Mouse (Mus musculus) intestine, postnatal 0 days (tissue): Measurements from ENCODE around the gene Fndc3a. TPM values are rescaled to one million over a fixed set of nuclear protein-coding genes. Genes with fewer than 3 reads are reported as not detected.
A peak's percentile ranks its signal among the peaks of the same experiment; 100 is the strongest.

Source experiments
- ATAC-seq: fragments of 200-750 bp; cut with Nextera tagmentation; 2 replicates; pipeline ENCODE4 v1.8.0; 2017; ENCODE audit warnings: mild to moderate bottlenecking, moderate TSS enrichment, moderate library complexity
- H3K27ac ChIP-seq: fragments of 300-500 bp; sonication (generic); 2 replicates; pipeline ENCODE4 v1.5.1; 2014; ENCODE audit warnings: mild to moderate bottlenecking, low read depth, low read length, moderate library complexity
- H3K27me3 ChIP-seq: fragments of 300-500 bp; sonication (generic); replicated peaks from 2 replicates; pipeline ENCODE4 v1.6.1; 2014; ENCODE audit warnings: low read length, mixed read lengths; ENCODE audit not compliant: control insufficient read depth, insufficient read depth
- H3K36me3 ChIP-seq: fragments of 300-500 bp; sonication (generic); 2 replicates; pipeline ENCODE4 v1.6.1; 2014; ENCODE audit warnings: mild to moderate bottlenecking, moderate library complexity; ENCODE audit not compliant: control insufficient read depth, insufficient read depth
- H3K4me1 ChIP-seq: fragments of 300-500 bp; sonication (generic); replicated peaks from 2 replicates; pipeline ENCODE4 v1.6.1; 2014; ENCODE audit warnings: antibody characterized with exemption, low read length, mixed read lengths; ENCODE audit not compliant: control insufficient read depth, insufficient read depth
- H3K4me2 ChIP-seq: fragments of 300-500 bp; sonication (generic); replicated peaks from 2 replicates; pipeline ENCODE4 v1.6.1; 2014; ENCODE audit warnings: low read depth, mild to moderate bottlenecking, moderate library complexity
- H3K4me3 ChIP-seq: fragments of 300-500 bp; sonication (generic); 2 replicates; pipeline ENCODE4 v1.5.1; 2014; ENCODE audit warnings: low read depth, low read length
- H3K9ac ChIP-seq: fragments of 300-500 bp; sonication (generic); 2 replicates; pipeline ENCODE4 v1.6.1; 2014; ENCODE audit warnings: mild to moderate bottlenecking, low read depth, low read length
- H3K9me3 ChIP-seq: fragments of 300-500 bp; sonication (generic); 2 replicates; pipeline ENCODE4 v1.6.1; 2016; ENCODE audit warnings: mixed run types; ENCODE audit not compliant: control insufficient read depth
- CTCF ChIP-seq: sonication (generic); IDR thresholded peaks from 2 replicates; pipeline ENCODE4 v1.5.1; 2016; ENCODE audit warnings: low read depth, mild to moderate bottlenecking, control low read depth, antibody characterized with exemption, moderate library complexity
- WGBS: fragments of 180-500 bp; shearing (Covaris S2); extraction: QIAGEN DNeasy Blood & Tissue Kit; methylation state at CpG from one replicate; pipeline ENCODE4 v1.1.7; 2014; 5-methylcytosine and 5-hydroxymethylcytosine counted together
- polyA plus RNA-seq: library from polyadenylated mRNA; unstranded; fragments of >200 nt; fragmentation: Nextera tagmentation; extraction: Ambion mirVana; gene quantifications from 2 replicates; pipeline ENCODE4 v1.2.1, GENCODE M21; 2015

The Fndc3a gene
- polyA plus RNA-seq, 1 experiment from 2014 or later, result 29.7 TPM

- no peak for TF ChIP-seq CTCF
- no peaks in the 10 kb centered on the region for H3K27me3 ChIP-seq
- H3K9ac ChIP-seq, result no peak overlapping the region
- H3K36me3 ChIP-seq, result peaks cover 9% of the 10 kb centered on the region; the same call in 1 of the 2 replicates
- no peak for ATAC-seq
- no peak overlapping the region for H3K4me3 ChIP-seq
- no peaks in the 10 kb centered on the region for H3K4me1 ChIP-seq
- no peak overlapping the region for H3K27ac ChIP-seq
- no peak overlapping the region for H3K4me2 ChIP-seq
- WGBS, result 98% methylated on average over 1 of the region's 1 CpGs
- H3K9me3 ChIP-seq, result no peaks in the 10 kb centered on the region
Measured at GRCm38 (mm10) chr14:72644620-72645019, 65.2 kb downstream of the Fndc3a start.

GRCm38 (mm10) chr14:72638507-72638906 lies 71.3 kb downstream of the Fndc3a start:
- ATAC-seq, result no peak
- Histone ChIP-seq H3K4me3 (no peak overlapping the region), H3K27me3 (no peaks in the 10 kb centered on the region), H3K36me3 (no peaks in the 10 kb centered on the region), H3K9ac (no peak overlapping the region), H3K4me1 (no peaks in the 10 kb centered on the region), H3K27ac (no peak overlapping the region), H3K9me3 (no peaks in the 10 kb centered on the region), H3K4me2 (no peak overlapping the region)
- WGBS, result 91% methylated on average over 6 of the region's 6 CpGs
- TF ChIP-seq CTCF, result no peak

GRCm38 (mm10) chr14:72633571-72633970 lies 76.2 kb downstream of the Fndc3a start:
- Histone ChIP-seq H3K4me2 (no peak overlapping the region), H3K4me1 (no peaks in the 10 kb centered on the region), H3K4me3 (no peak overlapping the region), H3K9ac (no peak overlapping the region), H3K36me3 (no peaks in the 10 kb centered on the region), H3K9me3 (no peaks in the 10 kb centered on the region), H3K27ac (no peak overlapping the region), H3K27me3 (no peaks in the 10 kb centered on the region)
- TF ChIP-seq CTCF, result no peak
- WGBS, result 74% methylated on average over 2 of the region's 2 CpGs
- ATAC-seq, result no peak

GRCm38 (mm10) chr14:72625411-72625810 lies 84.4 kb downstream of the Fndc3a start:
- no peaks in the 10 kb centered on the region for H3K4me1 ChIP-seq
- no peak for ATAC-seq
- TF ChIP-seq CTCF, result no peak
- no peak overlapping the region for H3K27ac ChIP-seq
- H3K36me3 ChIP-seq, result peaks cover 4% of the 10 kb centered on the region; the same call in 1 of the 2 replicates
- H3K4me3 ChIP-seq, result no peak overlapping the region
- H3K4me2 ChIP-seq, result no peak overlapping the region
- H3K27me3 ChIP-seq, result no peaks in the 10 kb centered on the region
- no peak overlapping the region for H3K9ac ChIP-seq
- H3K9me3 ChIP-seq, result no peaks in the 10 kb centered on the region

GRCm38 (mm10) chr14:72604077-72604476 lies 105.7 kb downstream of the Fndc3a start:
- no peaks in the 10 kb centered on the region for H3K36me3 ChIP-seq
- H3K27ac ChIP-seq, result no peak overlapping the region
- H3K4me2 ChIP-seq, result no peak overlapping the region
- TF ChIP-seq CTCF, result no peak
- H3K27me3 ChIP-seq, result no peaks in the 10 kb centered on the region
- no peaks in the 10 kb centered on the region for H3K9me3 ChIP-seq
- no peak overlapping the region for H3K4me3 ChIP-seq
- peak; percentile 59 for ATAC-seq
- 61% methylated on average over 3 of the region's 3 CpGs for WGBS
- H3K9ac ChIP-seq, result no peak overlapping the region
- H3K4me1 ChIP-seq, result no peaks in the 10 kb centered on the region

GRCm38 (mm10) chr14:72603194-72603521 lies 106.6 kb downstream of the Fndc3a start:
- H3K4me3 ChIP-seq, result peak overlapping the region; percentile 63
- H3K4me2 ChIP-seq, result peak overlapping the region; percentile 70
- peak overlapping the region; percentile 71 for H3K27ac ChIP-seq
- H3K4me1 ChIP-seq, result no peaks in the 10 kb centered on the region
- WGBS, result 0% methylated on average over 8 of the region's 8 CpGs
- H3K27me3 ChIP-seq, result no peaks in the 10 kb centered on the region
- peak overlapping the region; percentile 27 for H3K9ac ChIP-seq
- no peak for ATAC-seq
- H3K9me3 ChIP-seq, result no peaks in the 10 kb centered on the region
- H3K36me3 ChIP-seq, result no peaks in the 10 kb centered on the region
- TF ChIP-seq CTCF, result no peak
